Mouse (Mus musculus) cerebellum, postnatal 4 days (tissue): Measurements from ENCODE around the gene Pfkp.

ENCODE experiments used
- DNase-seq, 2 experiments: peaks; one replicate each; pipeline ENCODE4 v3.0.0; 2022; ENCODE audit warnings: low spot score in 2 of 2, mixed read lengths in 1 of 2

Gene Pfkp

GRCm38 (mm10) chr13:6613690-6614445, 34.7 kb downstream of the Pfkp start:
- no peak for DNase-seq

- no peak for DNase-seq
Measured at GRCm38 (mm10) chr13:6602786-6603409, 45.7 kb downstream of the Pfkp start.

- DNase-seq = no peak
Measured at GRCm38 (mm10) chr13:6601676-6602075, 46.9 kb downstream of the Pfkp start.

- no peak for DNase-seq
Measured at GRCm38 (mm10) chr13:6600626-6601025, 48.0 kb downstream of the Pfkp start.

GRCm38 (mm10) chr13:6597801-6598200, 50.8 kb downstream of the Pfkp start:
- no peak for DNase-seq

GRCm38 (mm10) chr13:6595403-6595802, 53.2 kb downstream of the Pfkp start:
- DNase-seq = no peak

- no peak for DNase-seq
Measured at GRCm38 (mm10) chr13:6590846-6591245, 57.7 kb downstream of the Pfkp start.

GRCm38 (mm10) chr13:6586009-6586408, 62.6 kb downstream of the Pfkp start:
- no peak for DNase-seq

GRCm38 (mm10) chr13:6583499-6584125, 65.0 kb downstream of the Pfkp start:
- DNase-seq = no peak

- no peak for DNase-seq
Measured at GRCm38 (mm10) chr13:6575920-6576509, 72.6 kb downstream of the Pfkp start.

- no peak for DNase-seq
Measured at GRCm38 (mm10) chr13:6565571-6565970, 83.0 kb downstream of the Pfkp start.

- no peak for DNase-seq
Measured at GRCm38 (mm10) chr13:6562409-6562808, 86.2 kb downstream of the Pfkp start.

GRCm38 (mm10) chr13:6557771-6558170, 90.8 kb downstream of the Pfkp start:
- no peak for DNase-seq

GRCm38 (mm10) chr13:6555656-6556055, 92.9 kb downstream of the Pfkp start:
- DNase-seq = no peak

GRCm38 (mm10) chr13:6553708-6554107, 94.9 kb downstream of the Pfkp start:
- no peak for DNase-seq

- DNase-seq = no peak
Measured at GRCm38 (mm10) chr13:6535287-6535932, 113.2 kb downstream of the Pfkp start.

GRCm38 (mm10) chr13:6532683-6533082, 115.9 kb downstream of the Pfkp start:
- no peak for DNase-seq
